Mouse (Mus musculus) common myeloid progenitor, adult 5-6 weeks (primary cell): Measurements from ENCODE around the gene Vmn1r57. TPM values are rescaled to one million over a fixed set of nuclear protein-coding genes. Genes with fewer than 3 reads are reported as not detected.
"Not testable (repeated sequence)": the region's sequence is repeated elsewhere in the genome, so short reads cannot be mapped to it uniquely, and the experiment has no call there.

Source experiments
- ATAC-seq: replicated peaks from 2 replicates; pipeline ENCODE4 v1.8.0; 2016; ENCODE audit warnings: low read depth, mild to moderate bottlenecking, moderate TSS enrichment, inconsistent platforms; ENCODE audit not compliant: poor library complexity, severe bottlenecking
- total RNA-seq: library from RNA; stranded (forward); fragments of 200-1000, 187-1606 nt; gene quantifications from 2 replicates; pipeline ENCODE4 v1.2.3, GENCODE M21; 2017

Gene Vmn1r57
- total RNA-seq: not detected in 2 replicates

DNA sequence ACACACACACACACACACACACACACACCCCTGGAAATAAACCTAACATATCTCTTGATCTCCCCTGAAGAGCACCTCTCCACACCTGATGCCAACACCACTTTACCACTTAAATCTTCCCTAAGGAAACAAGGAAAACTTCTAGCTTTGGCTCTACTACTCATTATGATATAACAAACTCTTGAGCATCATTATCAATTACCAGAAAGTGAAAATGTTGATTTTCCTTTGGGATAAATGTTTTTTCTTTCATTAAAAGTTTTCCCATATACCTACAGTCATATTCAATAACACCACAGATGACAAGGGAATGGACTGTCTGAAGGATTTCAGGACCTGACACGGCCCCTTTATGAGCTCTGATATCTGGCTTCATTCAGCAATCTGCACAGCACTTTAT, at the start of gene Vmn1r57:
Gene Vmn1r57 (plus strand): TSS at position 301 of the 400 bp plus-strand sequence.
- not testable (repeated sequence) for ATAC-seq

DNA sequence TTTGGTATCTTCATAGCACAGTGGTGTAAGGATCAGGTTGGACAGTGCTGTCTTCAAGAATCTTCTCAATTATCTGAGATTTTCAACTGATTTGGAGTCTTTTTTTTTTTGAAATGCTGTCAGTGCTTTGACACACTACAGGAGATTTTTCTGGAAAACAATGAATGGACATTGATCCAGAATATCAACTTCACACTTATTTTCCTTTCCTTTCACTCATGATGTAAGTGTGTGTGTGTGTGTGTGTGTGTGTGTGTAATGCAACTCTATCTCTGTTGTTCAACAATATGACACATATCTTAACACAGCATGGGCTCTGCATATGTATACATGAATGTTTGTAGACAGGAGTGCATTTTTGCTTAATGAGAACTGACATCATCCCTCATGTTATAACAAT, 21.6 kb upstream of the Vmn1r57 start, which contains the start of gene Vmn1r56:
Gene Vmn1r56 (minus strand): TSS at position 101 of the 400 bp plus-strand sequence.
- ATAC-seq: not testable (repeated sequence)

DNA sequence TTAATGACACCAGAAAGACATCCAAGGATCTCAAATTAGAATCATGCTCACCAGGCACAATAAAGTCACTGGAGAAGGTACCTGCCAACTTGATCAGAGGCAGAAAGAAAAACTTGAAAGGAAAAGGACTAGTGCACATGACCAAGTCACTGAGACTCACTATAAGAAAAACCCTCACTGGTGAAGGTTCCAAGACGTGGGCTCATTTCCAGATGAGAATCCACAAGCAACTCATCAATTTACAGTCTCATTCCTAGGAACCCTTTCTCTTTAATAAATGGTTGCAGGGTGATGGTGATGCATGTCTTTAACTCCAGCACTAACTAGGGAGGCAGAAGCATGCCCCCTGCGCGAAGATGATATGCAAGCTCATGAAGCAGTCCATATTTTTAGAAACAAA, 44.8 kb downstream of the Vmn1r57 start:
- no peak for ATAC-seq

Other genes with a start within 250 kb of the Vmn1r57 start
- 0.19 TPM in 1 of 2 replicates, not detected in the other for gene Sbk3, start 247.3 kb upstream of the Vmn1r57 start, total RNA-seq
- 4.1 and 8.3 TPM in 2 replicates for gene Zfp579, start 222.3 kb upstream of the Vmn1r57 start, total RNA-seq
- 2.2 and 7.4 TPM in 2 replicates for gene Zfp524, start 204.1 kb upstream of the Vmn1r57 start, total RNA-seq
- 20.0 and 21.1 TPM in 2 replicates for gene Fiz1, start 203.8 kb upstream of the Vmn1r57 start, total RNA-seq
- gene Gm44973, start 203.0 kb upstream of the Vmn1r57 start, total RNA-seq: not detected in 2 replicates
- gene Zfp865, start 198.1 kb upstream of the Vmn1r57 start, total RNA-seq: 9.5 and 14.3 TPM in 2 replicates
- 0.14 and 1.1 TPM in 2 replicates for gene Ccdc106, start 197.9 kb upstream of the Vmn1r57 start, total RNA-seq
- gene 4632433K11Rik, start 184.4 kb upstream of the Vmn1r57 start, total RNA-seq: 2.5 TPM in 1 of 2 replicates, not detected in the other
- gene Zfp784, start 180.0 kb upstream of the Vmn1r57 start, total RNA-seq: 2.7 and 2.9 TPM in 2 replicates
- gene Zfp580, start 167.0 kb upstream of the Vmn1r57 start, total RNA-seq: 1.8 and 3.6 TPM in 2 replicates
- 220 and 260 TPM in 2 replicates for gene U2af2, start 156.3 kb upstream of the Vmn1r57 start, total RNA-seq
- 42.9 and 53.0 TPM in 2 replicates for gene Epn1, start 138.3 kb upstream of the Vmn1r57 start, total RNA-seq
- not detected in 2 replicates for gene Rfpl4, start 101.5 kb upstream of the Vmn1r57 start, total RNA-seq
- gene Rasl2-9, start 92.5 kb upstream of the Vmn1r57 start, total RNA-seq: not detected in 2 replicates
- gene Vmn1r55, start 68.8 kb upstream of the Vmn1r57 start, total RNA-seq: not detected in 2 replicates
- gene Vmn1r56, start 21.7 kb upstream of the Vmn1r57 start, total RNA-seq: not detected in 2 replicates
- gene Gm5065, start 132.0 kb downstream of the Vmn1r57 start, total RNA-seq: not detected in 2 replicates
- not detected in 2 replicates for gene Nlrp2, start 132.5 kb downstream of the Vmn1r57 start, total RNA-seq
- gene Vmn1r58, start 194.9 kb downstream of the Vmn1r57 start, total RNA-seq: not detected in 2 replicates
- not detected in 2 replicates for gene Vmn1r59, start 238.3 kb downstream of the Vmn1r57 start, total RNA-seq